Mouse (Mus musculus) ES-E14 (cell line): ENCODE measurements around the gene Ap2m1.

Experiments
- CHD2 ChIP-seq: IDR thresholded peaks from 2 replicates; pipeline ENCODE4 v1.6.1; 2014; ENCODE audit warnings: mild to moderate bottlenecking, low read depth, low read length, inconsistent platforms
- HCFC1 ChIP-seq: IDR thresholded peaks from 2 replicates; pipeline ENCODE4 v1.6.1; 2012; ENCODE audit warnings: low read length, inconsistent platforms, borderline replicate concordance; ENCODE audit not compliant: insufficient read depth
- MAFK ChIP-seq: IDR thresholded peaks from 2 replicates; pipeline ENCODE4 v1.6.1; 2014; ENCODE audit warnings: mild to moderate bottlenecking, low read depth, low read length, inconsistent platforms; ENCODE audit not compliant: insufficient read depth
- ZC3H11A ChIP-seq: IDR thresholded peaks from 2 replicates; pipeline ENCODE4 v1.6.1; 2012; ENCODE audit warnings: low read depth, mild to moderate bottlenecking, inconsistent platforms, low read length, borderline replicate concordance
- ZNF384 ChIP-seq: IDR thresholded peaks from 2 replicates; pipeline ENCODE4 v1.6.1; 2012; ENCODE audit warnings: low read depth, low read length, inconsistent platforms

DNA sequence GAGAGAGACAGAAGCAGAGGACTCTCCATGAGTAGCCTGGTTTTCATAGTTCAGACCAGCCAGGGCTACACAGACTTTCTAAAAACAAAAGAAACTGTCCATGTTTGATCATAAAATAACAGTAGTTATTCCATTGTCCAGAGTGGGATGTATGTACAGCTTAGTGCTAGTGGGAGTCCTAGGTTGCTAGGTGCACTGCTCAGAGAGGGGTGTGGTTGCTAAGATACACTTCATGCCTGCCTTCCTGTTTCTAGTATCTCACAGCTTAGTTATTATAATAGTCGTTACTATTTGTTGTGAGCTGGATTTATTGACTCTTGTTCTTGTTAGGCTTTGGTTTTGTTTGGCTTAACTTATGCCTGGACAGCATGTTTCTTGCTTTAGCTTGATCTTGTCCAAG, 29.8 kb downstream of the Ap2m1 start:
- TF ChIP-seq ZNF384 (no peak), MAFK (no peak), HCFC1 (no peak), CHD2 (no peak), ZC3H11A (no peak)
